Mouse (Mus musculus) liver, embryonic 14.5 days (tissue): ENCODE measurements at regions not wholly inside any gene's neighbourhood (a gene's known extent, or its start where the extent isn't known, plus 50 kb on each side); places are given as distances from the start of the nearest gene placed in this dataset.

Experiments
- ATAC-seq: fragments of 200-750 bp; cut with Nextera tagmentation; 2 replicates; pipeline ENCODE4 v1.8.0; 2017; ENCODE audit warnings: moderate number of reproducible peaks, mild to moderate bottlenecking, moderate library complexity; ENCODE audit not compliant: insufficient read depth
- DNase-seq, 3 experiments: peaks; one replicate each; pipeline ENCODE4 v3.0.0-alpha.2; 2012 to 2013; ENCODE audit warnings: low read depth in 3 of 3, low spot score in 3 of 3
- H3K27ac ChIP-seq: fragments of 300-500 bp; sonication (generic); 2 replicates; pipeline ENCODE4 v1.5.1; 2014; ENCODE audit warnings: moderate library complexity, mild to moderate bottlenecking, control low read depth, inconsistent platforms
- H3K27me3 ChIP-seq: fragments of 300-500 bp; sonication (generic); 2 replicates; pipeline ENCODE4 v1.6.1; 2014; ENCODE audit warnings: mild to moderate bottlenecking, low read length, moderate library complexity; ENCODE audit not compliant: control insufficient read depth, insufficient read depth
- H3K36me3 ChIP-seq: fragments of 300-500 bp; sonication (generic); replicated peaks from 2 replicates; pipeline ENCODE4 v1.6.1; 2014; ENCODE audit warnings: low read depth; ENCODE audit not compliant: control insufficient read depth, insufficient read depth
- H3K4me1 ChIP-seq, 2 experiments: fragments of 200-500 bp in 1 of 2; fragments of 300-500 bp in 1 of 2; sonication (generic) in 1 of 2; replicated peaks; 2 replicates each; pipeline ENCODE4 v1.6.1; 2012 to 2014; ENCODE audit warnings: antibody characterized with exemption in 1 of 2, inconsistent platforms in 1 of 2, low read length in 1 of 2; ENCODE audit not compliant: control insufficient read depth in 2 of 2, insufficient read depth in 2 of 2
- H3K4me2 ChIP-seq: fragments of 300-500 bp; sonication (generic); 2 replicates; pipeline ENCODE4 v1.6.1; 2014; ENCODE audit warnings: low read depth, mild to moderate bottlenecking, control low read depth, moderate library complexity
- H3K4me3 ChIP-seq, 2 experiments: fragments of 200-500 bp in 1 of 2; fragments of 300-500 bp in 1 of 2; sonication (generic) in 1 of 2; 2 replicates each; pipeline ENCODE4 v1.5.1; 2012 to 2014; ENCODE audit warnings: low read depth in 2 of 2, low read length in 2 of 2, mild to moderate bottlenecking in 2 of 2, control low read depth in 1 of 2, inconsistent platforms in 1 of 2, moderate library complexity in 1 of 2; ENCODE audit not compliant: insufficient read depth in 1 of 2
- H3K9ac ChIP-seq: fragments of 300-500 bp; sonication (generic); replicated peaks from 2 replicates; pipeline ENCODE4 v1.6.1; 2014; ENCODE audit warnings: mild to moderate bottlenecking, control low read depth, moderate library complexity
- H3K9me3 ChIP-seq: fragments of 300-500 bp; sonication (generic); 2 replicates; pipeline ENCODE4 v1.6.1; 2016; ENCODE audit warnings: low read length, mixed read lengths; ENCODE audit not compliant: control insufficient read depth
- CTCF ChIP-seq: IDR thresholded peaks from 2 replicates; pipeline ENCODE4 v1.5.1; 2016; ENCODE audit warnings: antibody characterized with exemption, low read depth, control low read depth
- EP300 ChIP-seq: IDR thresholded peaks from 2 replicates; pipeline ENCODE4 v1.6.1; 2016; ENCODE audit warnings: antibody characterized with exemption, low read depth
- WGBS: fragments of 180-500 bp; shearing (Covaris S2); extraction: QIAGEN DNeasy Blood & Tissue Kit; methylation state at CpG from one replicate; pipeline ENCODE4 v1.1.7; 2014; ENCODE audit not compliant: insufficient replicate concordance; 5-methylcytosine and 5-hydroxymethylcytosine counted together

GRCm38 (mm10) chr15:50942429-50942828 is 2942.3 kb upstream of the Gm7489 start:
- WGBS, result 68% methylated on average over 5 of the region's 5 CpGs

GRCm38 (mm10) chr15:50944976-50945375 is 2939.7 kb upstream of the Gm7489 start:
- no peaks in the 10 kb centered on the region for H3K27me3 ChIP-seq
- 69% methylated on average over 4 of the region's 4 CpGs for WGBS
- TF ChIP-seq EP300 (no peak), CTCF (no peak)
- no peak overlapping the region for H3K27ac ChIP-seq
- H3K36me3 ChIP-seq, result no peaks in the 10 kb centered on the region
- no peaks in the 10 kb centered on the region for H3K4me1 ChIP-seq
- H3K4me3 ChIP-seq, result no peak overlapping the region
- H3K9ac ChIP-seq, result no peak overlapping the region
- ATAC-seq (no peak), DNase-seq (no peak)
- no peak overlapping the region for H3K4me2 ChIP-seq
- H3K9me3 ChIP-seq, result no peaks in the 10 kb centered on the region

More at GRCm38 (mm10) chr15:50942429-50942828, 2942.3 kb upstream of the Gm7489 start:
- Histone ChIP-seq H3K9ac (no peak overlapping the region), H3K27me3 (no peaks in the 10 kb centered on the region), H3K4me1 (no peaks in the 10 kb centered on the region), H3K9me3 (no peaks in the 10 kb centered on the region), H3K4me3 (no peak overlapping the region), H3K27ac (no peak overlapping the region), H3K4me2 (no peak overlapping the region), H3K36me3 (no peaks in the 10 kb centered on the region)
- TF ChIP-seq CTCF, result no peak
- TF ChIP-seq EP300, result no peak
- no peak for ATAC-seq
- DNase-seq, result no peak

- H3K27ac ChIP-seq, result no peak overlapping the region
- no peaks in the 10 kb centered on the region for H3K36me3 ChIP-seq
- no peak overlapping the region for H3K4me2 ChIP-seq
- TF ChIP-seq EP300 (no peak), CTCF (no peak)
- 63% methylated on average over 3 of the region's 3 CpGs for WGBS
- DNase-seq (no peak), ATAC-seq (no peak)
- H3K9ac ChIP-seq, result no peak overlapping the region
- no peaks in the 10 kb centered on the region for H3K9me3 ChIP-seq
- H3K4me3 ChIP-seq, result no peak overlapping the region
- H3K4me1 ChIP-seq, result no peaks in the 10 kb centered on the region
- H3K27me3 ChIP-seq, result no peaks in the 10 kb centered on the region
Observed at GRCm38 (mm10) chr15:50959109-50959508, 2925.6 kb upstream of the Gm7489 start.

GRCm38 (mm10) chr15:50963606-50964005 is 2921.1 kb upstream of the Gm7489 start:
- TF ChIP-seq CTCF (no peak), EP300 (no peak)
- ATAC-seq (no peak), DNase-seq (no peak)
- WGBS, result 59% methylated on average over 5 of the region's 5 CpGs
- no peak overlapping the region for H3K27ac ChIP-seq
- H3K9me3 ChIP-seq, result no peaks in the 10 kb centered on the region
- no peaks in the 10 kb centered on the region for H3K4me1 ChIP-seq
- no peak overlapping the region for H3K9ac ChIP-seq
- no peaks in the 10 kb centered on the region for H3K36me3 ChIP-seq
- H3K4me2 ChIP-seq, result no peak overlapping the region
- H3K27me3 ChIP-seq, result no peaks in the 10 kb centered on the region
- no peak overlapping the region for H3K4me3 ChIP-seq

GRCm38 (mm10) chr15:50964236-50964635 is 2920.5 kb upstream of the Gm7489 start:
- H3K36me3 ChIP-seq, result no peaks in the 10 kb centered on the region
- 61% methylated on average over 2 of the region's 2 CpGs for WGBS
- H3K4me1 ChIP-seq, result no peaks in the 10 kb centered on the region
- H3K4me3 ChIP-seq, result no peak overlapping the region
- H3K27me3 ChIP-seq, result no peaks in the 10 kb centered on the region
- H3K9ac ChIP-seq, result no peak overlapping the region
- no peak overlapping the region for H3K4me2 ChIP-seq
- no peak for ATAC-seq
- no peak overlapping the region for H3K27ac ChIP-seq
- no peak for DNase-seq
- no peaks in the 10 kb centered on the region for H3K9me3 ChIP-seq
- TF ChIP-seq CTCF (no peak), EP300 (no peak)

- Histone ChIP-seq H3K4me2 (no peak overlapping the region), H3K27ac (no peak overlapping the region), H3K9ac (no peak overlapping the region), H3K27me3 (no peaks in the 10 kb centered on the region), H3K9me3 (no peaks in the 10 kb centered on the region), H3K4me3 (no peak overlapping the region), H3K4me1 (no peaks in the 10 kb centered on the region), H3K36me3 (no peaks in the 10 kb centered on the region)
- ATAC-seq (no peak), DNase-seq (no peak)
- TF ChIP-seq EP300 (no peak), CTCF (no peak)
- 52% methylated on average over 2 of the region's 2 CpGs for WGBS
Observed at GRCm38 (mm10) chr15:50967176-50967575, 2917.5 kb upstream of the Gm7489 start.
